Mouse (Mus musculus) natural killer cell, adult 2 months (primary cell): ENCODE measurements around the gene Egln2.
A peak's percentile ranks its signal among the peaks of the same experiment; 100 is the strongest.

ENCODE experiments used
- DNase-seq, 2 experiments: peaks; one replicate each; pipeline ENCODE4 v3.0.0; 2022; ENCODE audit warnings: low spot score in 2 of 2

Gene Egln2

GRCm38 (mm10) chr7:27177942-27178323 lies 11.3 kb upstream of the Egln2 start:
- no peak for DNase-seq

DNA sequence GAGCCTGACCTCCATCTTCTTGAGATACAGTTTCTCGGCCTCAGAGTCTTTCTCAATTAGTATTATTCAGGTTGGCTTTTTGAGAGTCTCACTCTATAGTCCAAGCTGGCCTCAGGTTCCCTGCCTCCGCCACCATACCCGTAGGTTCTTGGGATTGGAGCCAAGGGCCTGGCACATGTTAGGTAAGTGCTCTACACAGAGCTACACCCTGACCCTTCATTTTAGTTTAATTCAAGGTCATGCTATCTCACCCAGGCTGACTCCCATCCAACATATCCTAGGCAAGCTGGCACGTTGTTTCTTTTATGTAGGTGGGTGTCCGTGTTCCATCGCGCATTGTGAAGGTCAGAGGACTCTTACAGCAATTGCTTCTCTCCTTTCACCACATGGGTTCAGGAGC lies 8.3 kb upstream of the Egln2 start:
- DNase-seq, result no peak

DNA sequence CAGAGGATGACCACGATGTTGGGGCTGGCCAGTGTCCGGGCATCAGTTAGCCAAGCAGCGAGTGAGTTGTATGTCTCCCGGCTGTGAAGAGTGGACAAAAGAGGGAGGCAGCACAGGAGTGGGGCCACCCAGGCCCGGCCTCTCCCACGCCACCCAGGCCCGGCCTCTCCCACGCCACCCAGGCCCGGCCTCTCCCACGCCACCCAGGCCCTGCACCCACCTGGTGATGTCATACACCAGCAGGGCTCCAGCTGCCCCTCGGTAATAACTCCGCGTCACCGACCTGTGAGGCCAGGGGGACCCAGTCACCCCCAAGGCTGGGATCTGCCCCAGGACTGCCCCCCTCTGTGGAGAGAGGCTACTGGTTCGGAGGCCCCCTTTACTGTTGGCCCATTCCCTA lies 7.9 kb upstream of the Egln2 start:
- no peak for DNase-seq

GRCm38 (mm10) chr7:27170981-27171380 lies 4.4 kb upstream of the Egln2 start:
- DNase-seq, result no peak

- no peak for DNase-seq
These were observed 1.8 kb upstream of the Egln2 start for GRCm38 (mm10) chr7:27168371-27168770.

GRCm38 (mm10) chr7:27167475-27168094 lies 983 bp upstream of the Egln2 start:
- DNase-seq, result no peak

DNA sequence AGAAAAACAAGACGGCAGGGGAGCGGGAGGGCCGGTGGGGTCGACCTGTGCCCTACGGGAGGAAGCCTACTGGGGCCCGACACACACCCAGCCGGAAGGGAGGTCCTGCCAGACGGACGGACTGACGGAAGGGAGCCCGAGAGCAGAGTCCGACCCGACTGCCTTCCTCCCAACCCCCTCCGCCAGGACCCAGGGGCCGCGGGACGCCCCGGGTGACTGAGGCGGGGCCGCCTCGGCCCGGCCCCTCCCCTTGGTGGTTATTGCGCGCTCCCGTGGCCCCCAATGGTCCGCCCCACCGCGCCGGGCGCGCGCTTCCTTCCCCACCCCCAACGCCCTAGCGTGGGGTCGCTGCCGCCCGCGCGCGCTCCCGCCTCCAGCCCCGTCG lies 381 bp downstream of the Egln2 start:
- peak; percentile 80 to 84 for DNase-seq

- DNase-seq, result no peak
These were observed 906 bp downstream of the Egln2 start for GRCm38 (mm10) chr7:27165696-27166095.

- no peak for DNase-seq
These were observed 1.5 kb downstream of the Egln2 start for GRCm38 (mm10) chr7:27165007-27165655.

DNA sequence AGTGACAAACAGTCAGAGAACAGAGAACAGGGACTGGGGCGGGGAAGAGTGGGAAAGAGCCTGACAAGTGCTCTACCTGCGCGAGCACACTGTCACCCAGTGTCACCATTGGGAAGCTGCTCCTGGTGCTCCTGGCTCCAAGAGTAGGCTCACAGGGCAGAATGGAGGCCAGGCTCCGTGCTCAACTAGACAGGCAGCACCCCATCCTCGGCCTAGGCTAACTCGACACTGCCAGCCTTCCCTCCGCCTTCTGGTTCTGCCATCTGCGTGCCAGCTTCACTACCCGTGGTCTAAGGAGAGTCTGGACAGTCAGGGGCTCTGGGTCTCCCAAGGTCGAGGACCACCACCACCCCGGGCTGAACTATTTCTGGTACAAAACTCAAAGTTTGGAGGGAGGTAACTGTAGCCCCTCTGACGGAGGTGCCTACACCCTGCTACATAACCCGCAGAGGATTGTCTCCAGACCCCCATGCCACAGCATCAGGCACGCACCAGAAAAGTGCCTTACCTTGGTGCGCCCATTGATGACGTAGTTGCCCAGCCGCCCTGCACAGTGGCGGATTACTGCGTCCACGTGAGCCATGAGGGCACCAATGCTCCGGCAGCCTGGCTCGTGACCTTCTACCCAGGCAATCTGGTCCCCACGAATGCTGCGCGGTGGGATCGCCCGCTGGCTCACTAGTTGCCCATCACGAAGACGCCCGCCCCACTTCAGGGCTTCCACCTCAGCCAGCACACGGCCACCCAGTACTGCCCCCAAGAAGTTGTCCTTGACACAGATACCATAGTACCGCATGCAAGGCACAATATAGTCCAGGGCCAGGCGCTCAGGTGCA lies 2.3 kb downstream of the Egln2 start:
- DNase-seq, result no peak

GRCm38 (mm10) chr7:27163450-27163805 lies 3.2 kb downstream of the Egln2 start:
- DNase-seq, result no peak

DNA sequence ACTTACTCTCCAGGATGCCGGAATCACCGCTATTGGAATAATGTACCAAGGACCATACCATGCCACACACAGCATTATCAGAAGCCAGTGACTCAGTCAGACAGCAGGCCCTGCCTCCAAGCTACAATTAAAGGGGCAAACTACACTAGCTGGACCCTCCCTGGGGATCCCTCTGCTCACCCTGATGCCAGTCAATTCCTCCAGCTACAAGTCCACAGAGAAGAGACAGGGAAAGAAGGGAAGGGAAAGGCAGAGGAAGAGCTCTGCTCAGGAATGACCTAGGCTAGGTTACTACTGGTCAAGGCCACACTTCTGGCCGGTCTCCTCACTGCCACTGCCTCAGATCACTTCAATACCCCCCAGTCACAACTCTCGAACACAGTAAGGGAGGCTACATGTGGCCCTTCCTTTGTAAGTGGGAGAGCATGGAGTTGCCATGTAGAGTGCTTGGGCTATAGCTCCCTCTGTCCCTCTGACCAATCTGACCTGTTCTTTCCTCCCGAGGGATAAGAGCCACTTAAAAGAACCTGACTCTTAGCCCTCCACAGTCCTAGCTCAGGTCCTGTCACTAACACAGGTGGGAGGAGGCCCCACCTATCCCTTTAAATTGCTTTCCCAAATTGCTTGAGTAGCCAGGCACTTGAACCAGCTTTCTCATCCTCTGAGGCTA lies 3.7 kb downstream of the Egln2 start:
- no peak for DNase-seq

- no peak for DNase-seq
These were observed 4.9 kb downstream of the Egln2 start for GRCm38 (mm10) chr7:27161744-27162143.

- DNase-seq, result no peak
These were observed 5.7 kb downstream of the Egln2 start for GRCm38 (mm10) chr7:27160921-27161320.

GRCm38 (mm10) chr7:27159882-27160281 lies 6.7 kb downstream of the Egln2 start:
- peak; percentile 78 to 87 for DNase-seq

DNA sequence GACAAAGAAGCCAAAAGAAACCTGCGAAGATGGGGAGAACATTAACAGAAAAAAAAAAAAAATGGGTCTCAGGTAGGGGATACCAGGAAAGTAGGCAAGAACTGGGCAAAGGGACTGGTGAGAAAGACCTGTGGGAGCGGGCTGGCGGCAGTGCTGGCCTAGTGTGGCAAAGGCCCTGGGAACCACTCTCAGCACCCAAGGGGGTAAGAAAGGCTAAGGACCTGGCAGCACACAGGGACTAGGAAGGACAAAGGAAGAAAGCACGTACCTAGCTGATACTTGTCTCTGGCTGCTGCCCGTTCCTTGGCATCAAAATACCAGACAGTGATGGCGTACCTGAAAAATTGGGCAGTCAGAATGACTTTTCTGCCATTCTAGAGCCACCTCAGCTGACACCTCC lies 7.3 kb downstream of the Egln2 start:
- DNase-seq, result no peak

GRCm38 (mm10) chr7:27158171-27158570 lies 8.4 kb downstream of the Egln2 start:
- no peak for DNase-seq

GRCm38 (mm10) chr7:27156005-27156404 lies 10.6 kb downstream of the Egln2 start:
- DNase-seq, result no peak

DNA sequence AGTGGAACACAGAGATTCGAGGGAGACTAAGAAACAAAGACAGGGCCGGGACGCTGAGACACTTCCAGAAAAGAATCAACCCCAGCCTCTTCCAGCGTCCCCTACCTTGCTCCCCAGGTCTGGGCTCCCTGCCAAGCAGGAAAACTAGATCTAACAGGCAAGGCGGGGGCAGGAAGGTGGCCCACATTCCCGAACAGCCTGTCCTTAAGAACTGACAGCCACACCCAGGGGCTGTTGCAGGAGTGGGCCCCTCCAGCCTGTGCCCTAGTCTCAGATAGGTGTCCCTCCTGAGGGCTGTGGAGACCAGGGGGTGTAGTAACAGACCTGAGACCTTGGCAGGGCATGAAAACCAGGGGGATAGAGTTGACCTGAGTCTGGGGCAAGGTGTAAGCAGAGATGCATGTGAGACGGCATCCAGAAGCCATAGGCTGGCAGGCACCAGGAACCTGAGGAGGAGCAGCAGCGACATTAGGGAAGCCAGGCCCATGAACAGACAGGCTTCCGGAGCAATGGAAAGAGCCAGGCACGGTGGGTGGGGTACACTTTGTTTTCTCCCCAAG lies 13.3 kb downstream of the Egln2 start, which contains the start of gene Cyp2t4:
TSS of gene Cyp2t4 (plus strand) at position 510 of the 560 bp plus-strand sequence.
- DNase-seq, result no peak

GRCm38 (mm10) chr7:27136410-27136996 lies 30.1 kb downstream of the Egln2 start:
- no peak for DNase-seq

- DNase-seq, result no peak
These were observed 32.8 kb downstream of the Egln2 start for GRCm38 (mm10) chr7:27133757-27134156.

DNA sequence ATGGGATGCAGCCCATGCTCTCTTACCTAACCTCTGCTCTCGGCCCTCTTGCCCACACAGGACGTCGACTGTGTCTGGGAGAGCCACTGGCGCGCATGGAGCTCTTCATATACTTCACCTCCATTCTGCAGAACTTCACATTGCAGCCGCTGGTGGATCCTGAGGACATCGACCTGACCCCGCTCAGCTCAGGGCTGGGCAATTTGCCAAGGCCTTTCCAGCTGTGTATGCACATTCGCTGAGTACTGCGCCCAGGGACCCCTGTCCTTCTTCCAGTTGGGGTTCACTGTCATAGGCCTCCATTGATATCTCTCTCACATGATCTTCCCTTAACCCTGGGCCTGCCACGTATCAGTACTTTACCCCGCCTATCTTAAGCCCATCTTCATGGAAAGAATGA lies 33.4 kb downstream of the Egln2 start:
- DNase-seq, result no peak
